Mouse (Mus musculus) bone marrow macrophage, adult 2 months (primary cell): ENCODE measurements at regions not wholly inside any gene's neighbourhood (a gene's known extent, or its start where the extent isn't known, plus 50 kb on each side); places are given as distances from the start of the nearest gene placed in this dataset.

Experiments used
- CTCF ChIP-seq: IDR thresholded peaks from 2 replicates; pipeline ENCODE4 v1.5.1; 2012; ENCODE audit warnings: low read depth, mild to moderate bottlenecking, low read length, moderate library complexity
- POLR2A ChIP-seq: IDR thresholded peaks from 2 replicates; pipeline ENCODE4 v1.6.1; 2012; ENCODE audit warnings: mild to moderate bottlenecking, low read depth, low read length, borderline replicate concordance

GRCm38 (mm10) chr2:159816344-159816743 is 517.6 kb downstream of the Gm826 start:
- TF ChIP-seq CTCF (no peak), POLR2A (no peak)
